ENCODE assay signal across 10 mouse cellular contexts in the genomic region with DNA sequence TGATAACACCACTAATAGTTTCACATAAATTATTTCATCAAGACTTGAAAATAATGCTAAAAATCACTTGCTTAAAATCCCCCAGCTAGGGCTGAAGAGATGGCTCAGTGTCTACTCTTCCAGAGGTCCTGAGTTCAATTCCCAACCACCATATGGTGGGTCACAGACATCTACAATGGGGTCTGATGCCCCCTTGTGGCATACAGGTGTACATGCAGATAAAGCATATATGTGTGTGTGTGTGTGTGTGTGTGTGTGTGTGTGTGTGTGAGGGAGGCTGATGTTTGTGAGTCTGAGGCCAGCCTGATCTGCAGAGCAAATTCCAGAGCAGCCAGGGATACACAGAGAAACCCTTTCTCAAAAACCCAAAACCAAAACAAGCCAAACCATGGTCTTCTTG. TPM values are rescaled to one million over a fixed set of nuclear protein-coding genes. Genes with fewer than 3 reads are reported as not detected.
DNase-seq lines count a peak whose midpoint lies in the region; ATAC-seq and TF ChIP-seq lines count a peak whose summit lies in the region.
"Had no signal": no experiment of that assay in that cellular context is flagged by ENCODE, and none has a peak within 500 bp of the region (broad histone marks: within the 10 kb centered on the region; RNA-seq: fewer than 3 reads in every experiment).

No protein-coding gene starts in this region.

- no peaks in the 10 kb centered on the region for H3K27me3 ChIP-seq in stomach, postnatal 0 days (ENCODE audit: control insufficient read depth, insufficient read depth, low read length)

- no peak overlapping the region for H3K4me2 ChIP-seq in stomach, postnatal 0 days (replicated peaks; ENCODE audit: low read depth)

- ATAC-seq in common myeloid progenitor, adult 5-6 weeks (replicated peaks; ENCODE audit: low read depth, poor library complexity, severe bottlenecking): 0 out of 2 replicates have a peak, but pooled peaks have one; percentile 58
- ATAC-seq in stomach, postnatal 0 days (ENCODE audit: low FRiP score, low TSS enrichment): peak; percentile 43

- TF ChIP-seq POLR2A in lung, adult 2 months (IDR thresholded peaks at IDR 0.05; ENCODE audit: borderline replicate concordance, extremely low read depth, low read depth, low read length): no peak

- H3K27ac ChIP-seq in stomach, postnatal 0 days (replicated peaks): no peak overlapping the region
- H3K27ac ChIP-seq: forebrain, embryonic 10.5 days had no signal

- H3K9me3 ChIP-seq in stomach, postnatal 0 days (ENCODE audit: control insufficient read depth, low read length): no peaks in the 10 kb centered on the region
- H3K9me3 ChIP-seq: forebrain, embryonic 10.5 days had no signal

- intact Hi-C loops in left cerebral cortex, postnatal 4 days (cut with DNase I): no loop called here
- intact Hi-C loops in left cerebral cortex, postnatal 25 days (cut with DNase I): loop anchor here (5.0 kb wide), 1 partner anchor 160 kb away; no protein-coding TSS in a partner anchor

- DNase-seq in adrenal gland, postnatal 14 days: peak; percentile 34
- no peak for DNase-seq in adrenal gland, adult 2 months
- no peak for DNase-seq in lung, adult 2 months
- no peak for DNase-seq in lung, adult 18-20 months
- no peak for DNase-seq in stomach, postnatal 0 days (ENCODE audit: low spot score)
- DNase-seq in left cerebral cortex, postnatal 4 days: no peak
- DNase-seq in left cerebral cortex, postnatal 25 days (ENCODE audit: low spot score in 2 of 2): no peak
- DNase-seq: cerebellum, adult 11-12 months had no signal

- H3K36me3 ChIP-seq in stomach, postnatal 0 days (ENCODE audit: control insufficient read depth, insufficient read depth, low read length): no peaks in the 10 kb centered on the region
- H3K36me3 ChIP-seq: forebrain, embryonic 10.5 days had no signal

- TF ChIP-seq CTCF in lung, adult 2 months (IDR thresholded peaks at IDR 0.05; ENCODE audit: insufficient read depth, low read length): 0 out of 2 replicates have a peak, but pooled peaks have one; percentile 16
- peak; percentile 80 for TF ChIP-seq CTCF in stomach, postnatal 0 days (IDR thresholded peaks at IDR 0.05; ENCODE audit: low read depth)

- no peak for TF ChIP-seq EP300 in stomach, postnatal 0 days (optimal IDR thresholded peaks at IDR 0.05)

- H3K4me3 ChIP-seq in lung, adult 2 months (replicated peaks; ENCODE audit: extremely low read depth, low read depth, low read length): no peak overlapping the region
- no peak overlapping the region for H3K4me3 ChIP-seq in stomach, postnatal 0 days (ENCODE audit: low read depth, low read length)
- H3K4me3 ChIP-seq: forebrain, embryonic 10.5 days had no signal

- H3K9ac ChIP-seq in stomach, postnatal 0 days (ENCODE audit: low read length): no peak overlapping the region

- H3K4me1 ChIP-seq in lung, adult 2 months (ENCODE audit: control insufficient read depth, insufficient read depth, low read length): no peaks in the 10 kb centered on the region
- H3K4me1 ChIP-seq in stomach, postnatal 0 days (replicated peaks; ENCODE audit: control insufficient read depth, insufficient read depth): no peaks in the 10 kb centered on the region

RNA-seq across cellular contexts. Expression of a gene that starts 17.8 kb away (rescaled TPM):
- total RNA-seq in adrenal gland, postnatal 14 days (2021): 0.48 and 1.2 TPM in 2 replicates
- under 1 TPM; 0.40 to 0.45 TPM for total RNA-seq in adrenal gland, adult 2 months (2021)
- 0.22 TPM in 2 replicates for polyA plus RNA-seq in adrenal gland, adult 2 months (2012; rRNA removed)
- 1.3 and 1.5 TPM in 2 replicates for polyA plus RNA-seq in lung, adult 2 months (2012; rRNA removed)
- total RNA-seq in common myeloid progenitor, adult 5-6 weeks (2017): 0.37 and 0.73 TPM in 2 replicates
- polyA plus RNA-seq in stomach, postnatal 0 days (2015; fragmentation: Nextera tagmentation; extraction: Ambion mirVana): 0.06 and 0.10 TPM in 2 replicates
- total RNA-seq in left cerebral cortex, postnatal 4 days (2021): 1 to 10 TPM; 3.9 to 4.8 TPM
- total RNA-seq in left cerebral cortex, postnatal 25 days (2021): 1 to 10 TPM; 5.1 to 7.7 TPM
